Mouse (Mus musculus): ENCODE data around the gene Gbf1.

DNA sequence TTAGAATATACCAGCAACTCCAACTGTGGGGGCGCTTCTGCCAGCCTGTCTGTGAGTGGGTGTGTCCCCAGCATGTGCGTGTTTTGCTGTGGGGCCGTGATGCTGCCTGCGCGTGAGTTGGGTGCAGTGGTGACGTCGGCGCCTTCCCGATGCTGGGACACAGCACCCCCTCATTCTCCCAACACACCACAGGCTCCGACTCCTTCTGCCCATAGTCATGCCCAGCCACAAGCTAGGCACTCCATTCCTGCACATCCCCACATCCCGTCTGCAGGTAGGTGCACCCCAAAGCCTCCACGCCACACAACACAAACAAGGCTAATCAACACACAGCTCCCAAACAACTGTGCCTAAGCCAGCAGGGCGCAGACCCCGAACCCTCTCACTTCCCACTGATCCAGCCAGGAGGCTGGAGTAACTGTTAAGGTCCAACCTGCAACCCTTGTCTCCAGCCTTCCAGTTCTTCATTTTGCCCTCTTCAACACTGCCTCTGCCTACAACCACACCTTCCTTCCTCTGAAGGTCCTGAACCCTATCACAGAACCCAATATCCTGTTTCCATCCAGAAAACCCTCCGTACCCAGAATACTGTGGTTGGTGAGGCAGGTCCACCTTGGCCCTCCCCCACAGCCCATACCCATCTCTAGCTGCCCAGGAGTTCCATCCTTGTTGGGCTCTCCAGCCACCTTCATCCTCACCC is 164.7 kb downstream of the Gbf1 start:
- TF ChIP-seq CTCF (IDR thresholded peaks at IDR 0.05; ENCODE audit: extremely low read depth, insufficient read depth, low read length), result no peak
- TF ChIP-seq POLR2A (IDR thresholded peaks at IDR 0.05; ENCODE audit: extremely low read depth, insufficient read depth, low read length), result peak; percentile 95

Data from cortical plate, adult 2 months (tissue).